Mouse (Mus musculus): Measurements from ENCODE around the gene Casc4.

- TF ChIP-seq CTCF (IDR thresholded peaks at IDR 0.05; ENCODE audit: borderline replicate concordance, extremely low read depth, insufficient read depth, insufficient read length) (no peak), POLR2A (IDR thresholded peaks at IDR 0.05; ENCODE audit: borderline replicate concordance, extremely low read depth, insufficient read depth, insufficient read length, poor library complexity, severe bottlenecking) (no peak)
Observed at GRCm38 (mm10) chr2:121866071-121866601, 634 bp upstream of the Casc4 start.

Measured in brain, embryonic 14.5 days (tissue).